Mouse (Mus musculus) heart, postnatal 0 days (tissue): ENCODE results near the gene Gtpbp4. TPM values are rescaled to one million over a fixed set of nuclear protein-coding genes. Genes with fewer than 3 reads are reported as not detected.
A peak's percentile ranks its signal among the peaks of the same experiment; 100 is the strongest.
"Not testable (repeated sequence)": the region's sequence is repeated elsewhere in the genome, so short reads cannot be mapped to it uniquely, and the experiment has no call there.

Source experiments
- ATAC-seq: fragments of 200-750 bp; cut with Nextera tagmentation; 2 replicates; pipeline ENCODE4 v1.8.0; 2017; ENCODE audit warnings: low read depth, moderate number of reproducible peaks, moderate library complexity; ENCODE audit not compliant: insufficient read depth
- DNase-seq: peaks from one replicate; pipeline ENCODE4 v3.0.0-alpha.2; 2016; ENCODE audit warnings: low spot score
- H3K27ac ChIP-seq: fragments of 300-500 bp; sonication (generic); 2 replicates; pipeline ENCODE4 v1.5.1; 2014; ENCODE audit warnings: low read depth, mild to moderate bottlenecking
- H3K27me3 ChIP-seq: fragments of 300-500 bp; sonication (generic); 2 replicates; pipeline ENCODE4 v1.6.1; 2014; ENCODE audit warnings: low read length, mixed read lengths; ENCODE audit not compliant: control insufficient read depth, insufficient read depth
- H3K36me3 ChIP-seq: fragments of 300-500 bp; sonication (generic); replicated peaks from 2 replicates; pipeline ENCODE4 v1.6.1; 2014; ENCODE audit warnings: low read length, mixed read lengths; ENCODE audit not compliant: control insufficient read depth, insufficient read depth
- H3K4me1 ChIP-seq: fragments of 300-500 bp; sonication (generic); 2 replicates; pipeline ENCODE4 v1.6.1; 2014; ENCODE audit warnings: antibody characterized with exemption; ENCODE audit not compliant: control insufficient read depth, insufficient read depth
- H3K4me2 ChIP-seq: fragments of 300-500 bp; sonication (generic); 2 replicates; pipeline ENCODE4 v1.6.1; 2014; ENCODE audit warnings: low read depth, mild to moderate bottlenecking, low read length, moderate library complexity
- H3K4me3 ChIP-seq: fragments of 300-500 bp; sonication (generic); 2 replicates; pipeline ENCODE4 v1.5.1; 2014; ENCODE audit warnings: low read depth, low read length
- H3K9ac ChIP-seq: fragments of 300-500 bp; sonication (generic); replicated peaks from 2 replicates; pipeline ENCODE4 v1.6.1; 2014; ENCODE audit warnings: low read depth, low read length, mixed read lengths
- H3K9me3 ChIP-seq: fragments of 300-500 bp; sonication (generic); replicated peaks from 2 replicates; pipeline ENCODE4 v1.6.1; 2016; ENCODE audit warnings: low read length; ENCODE audit not compliant: control insufficient read depth
- CTCF ChIP-seq: IDR thresholded peaks from 2 replicates; pipeline ENCODE4 v1.5.1; 2016; ENCODE audit warnings: antibody characterized with exemption, control low read depth, low read depth
- EP300 ChIP-seq: IDR thresholded peaks from 2 replicates; pipeline ENCODE4 v1.6.1; 2016; ENCODE audit warnings: antibody characterized with exemption, low read depth
- WGBS: fragments of 180-500 bp; shearing (Covaris S2); extraction: QIAGEN DNeasy Blood & Tissue Kit; methylation state at CpG from one replicate; pipeline ENCODE4 v1.1.7; 2014; 5-methylcytosine and 5-hydroxymethylcytosine counted together
- polyA plus RNA-seq: library from polyadenylated mRNA; unstranded; fragments of >200 nt; fragmentation: Nextera tagmentation; extraction: Ambion mirVana; gene quantifications from 2 replicates; pipeline ENCODE4 v1.2.1, GENCODE M21; 2015
- total RNA-seq: library from RNA; depleted of rRNA; stranded (reverse); fragments of >200 nt; gene quantifications from 2 replicates; pipeline ENCODE4 v1.2.3, GENCODE M21; 2014; ENCODE audit warnings: low replicate concordance

The Gtpbp4 gene
- total and polyA plus RNA-seq, 2 experiments from 2014 or later, result 4.2 to 42.5 TPM

DNA sequence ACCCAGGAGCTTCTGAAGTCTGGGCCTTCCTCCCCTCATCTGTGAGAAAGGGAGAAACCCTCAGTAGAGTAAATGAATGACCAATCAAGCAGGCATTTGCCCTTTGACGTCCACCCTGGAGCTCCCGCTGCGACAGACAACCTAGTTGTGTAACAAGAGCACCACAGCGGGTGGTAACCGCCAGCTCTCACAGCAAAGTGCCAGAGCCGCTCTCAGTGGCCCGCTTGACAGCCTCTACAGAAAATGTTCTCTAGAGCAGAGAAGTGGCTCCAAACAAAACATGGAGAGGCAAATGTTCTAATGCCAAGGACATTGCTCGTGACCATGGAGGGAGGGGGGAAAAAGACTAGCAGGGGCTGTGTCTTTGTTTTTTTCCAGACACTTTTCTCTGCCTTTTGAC is 21.3 kb upstream of the Gtpbp4 start:
- 24% methylated on average over 8 of the region's 8 CpGs for WGBS
- Histone ChIP-seq H3K4me2 (no peak overlapping the region), H3K27ac (no peak overlapping the region), H3K4me1 (no peaks in the 10 kb centered on the region), H3K4me3 (no peak overlapping the region), H3K27me3 (no peaks in the 10 kb centered on the region), H3K9me3 (no peaks in the 10 kb centered on the region), H3K9ac (no peak overlapping the region), H3K36me3 (no peaks in the 10 kb centered on the region)
- ATAC-seq (no peak), DNase-seq (no peak)
- no peak for TF ChIP-seq EP300

DNA sequence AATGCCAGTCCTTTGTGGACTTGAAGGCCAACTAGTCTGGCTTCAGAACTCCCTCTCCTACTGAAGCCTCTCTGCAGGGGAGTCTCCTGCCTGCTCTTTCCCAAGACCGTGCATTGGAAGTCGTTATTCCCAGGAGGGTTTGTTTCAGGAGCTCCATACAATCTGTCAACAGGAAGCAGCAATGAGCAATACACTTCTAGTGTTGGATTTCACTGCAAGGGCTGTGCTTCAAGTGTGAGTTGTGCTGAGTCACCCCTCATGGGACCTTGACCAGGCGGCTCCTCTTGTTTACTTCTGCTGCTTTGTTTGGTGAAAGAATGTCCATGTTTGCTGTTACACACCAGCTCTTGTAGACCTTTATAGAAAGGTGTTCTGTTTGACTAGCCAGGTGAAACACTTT is 18.5 kb upstream of the Gtpbp4 start:
- no peak for TF ChIP-seq EP300
- TF ChIP-seq CTCF, result no peak
- H3K4me2 ChIP-seq, result no peak overlapping the region
- no peak overlapping the region for H3K4me3 ChIP-seq
- no peak; the same call in 1 of the 2 replicates for ATAC-seq
- no peak for DNase-seq
- no peaks in the 10 kb centered on the region for H3K36me3 ChIP-seq
- 21% methylated on average over 3 of the region's 3 CpGs for WGBS
- H3K27me3 ChIP-seq, result no peaks in the 10 kb centered on the region
- no peak overlapping the region for H3K27ac ChIP-seq
- H3K9ac ChIP-seq, result no peak overlapping the region
- no peaks in the 10 kb centered on the region for H3K4me1 ChIP-seq
- no peaks in the 10 kb centered on the region for H3K9me3 ChIP-seq

DNA sequence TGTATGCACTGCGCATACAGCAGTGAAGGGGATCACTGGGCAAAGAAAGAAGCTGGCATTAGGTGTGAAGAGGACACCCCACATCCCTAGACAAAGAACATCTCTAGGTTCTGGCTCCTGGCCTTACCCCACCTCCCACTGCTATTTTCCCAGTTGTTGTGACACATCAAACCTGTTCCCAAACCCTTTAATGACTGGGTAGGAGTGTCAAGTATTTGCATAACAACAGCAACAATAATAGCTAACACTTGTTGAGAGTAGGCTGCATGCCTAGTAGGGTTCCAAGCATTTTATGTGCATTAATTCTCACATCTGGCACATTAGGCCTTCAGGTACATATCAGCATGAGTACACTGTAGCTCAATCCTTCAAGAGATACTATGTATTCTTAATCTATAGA is 17.6 kb upstream of the Gtpbp4 start:
- TF ChIP-seq EP300 (no peak), CTCF (no peak)
- WGBS, result 73% methylated on average over 1 of the region's 1 CpGs
- H3K27ac ChIP-seq, result no peak overlapping the region

GRCm38 (mm10) chr13:9011596-9012350 is 15.9 kb upstream of the Gtpbp4 start:
- Histone ChIP-seq H3K27me3 (no peaks in the 10 kb centered on the region), H3K9me3 (no peaks in the 10 kb centered on the region), H3K36me3 (no peaks in the 10 kb centered on the region), H3K4me2 (no peak overlapping the region), H3K27ac (no peak overlapping the region), H3K9ac (no peak overlapping the region), H3K4me1 (no peaks in the 10 kb centered on the region), H3K4me3 (no peak overlapping the region)
- DNase-seq (peak; percentile 100), ATAC-seq (peak; percentile 92)
- 60% methylated on average over 12 of the region's 12 CpGs for WGBS
- TF ChIP-seq CTCF (no peak), EP300 (no peak)

More for the DNA sequence above, 17.6 kb upstream of the Gtpbp4 start:
- Histone ChIP-seq H3K4me1 (no peaks in the 10 kb centered on the region), H3K4me3 (no peak overlapping the region), H3K27me3 (no peaks in the 10 kb centered on the region), H3K36me3 (no peaks in the 10 kb centered on the region), H3K9ac (no peak overlapping the region), H3K4me2 (no peak overlapping the region), H3K9me3 (no peaks in the 10 kb centered on the region)
- no peak for DNase-seq
- ATAC-seq, result no peak

DNA sequence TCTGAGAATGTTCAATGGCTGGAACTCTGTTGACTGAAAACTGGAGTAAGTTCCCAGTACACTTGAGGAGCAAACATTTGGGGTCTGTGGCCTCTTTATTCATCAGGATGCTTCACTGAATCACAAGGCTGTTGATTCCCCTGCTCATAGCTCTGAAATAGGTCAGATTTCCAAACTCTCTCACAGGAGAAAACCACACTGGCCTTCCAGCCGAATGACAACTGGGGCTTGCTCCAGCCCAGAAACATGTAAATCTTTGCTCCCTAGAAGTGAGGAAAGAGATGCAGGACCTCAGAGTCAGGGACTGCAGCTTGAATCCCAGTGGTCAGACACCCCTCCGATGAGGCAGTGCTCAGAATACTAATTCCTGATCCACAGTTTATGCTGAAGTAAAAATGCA is 7.4 kb upstream of the Gtpbp4 start:
- H3K4me1 ChIP-seq, result no peaks in the 10 kb centered on the region
- 66% methylated on average over 2 of the region's 2 CpGs for WGBS
- H3K4me2 ChIP-seq, result no peak overlapping the region
- H3K4me3 ChIP-seq, result no peak overlapping the region
- no peaks in the 10 kb centered on the region for H3K27me3 ChIP-seq
- no peak for ATAC-seq
- H3K9ac ChIP-seq, result no peak overlapping the region
- H3K36me3 ChIP-seq, result no peaks in the 10 kb centered on the region
- DNase-seq, result no peak
- H3K27ac ChIP-seq, result no peak overlapping the region
- H3K9me3 ChIP-seq, result no peaks in the 10 kb centered on the region
- TF ChIP-seq CTCF, result no peak
- TF ChIP-seq EP300, result no peak

- Histone ChIP-seq H3K27me3 (no peaks in the 10 kb centered on the region), H3K9me3 (no peaks in the 10 kb centered on the region), H3K4me2 (no peak overlapping the region), H3K4me3 (no peak overlapping the region), H3K27ac (no peak overlapping the region), H3K4me1 (peaks cover 8% of the 10 kb centered on the region), H3K9ac (no peak overlapping the region), H3K36me3 (no peaks in the 10 kb centered on the region)
- ATAC-seq (no peak), DNase-seq (no peak)
- no peak for TF ChIP-seq CTCF
- TF ChIP-seq EP300, result no peak
- WGBS, result 80% methylated on average over 8 of the region's 8 CpGs
Measured at GRCm38 (mm10) chr13:8999464-8999863, 3.6 kb upstream of the Gtpbp4 start.

DNA sequence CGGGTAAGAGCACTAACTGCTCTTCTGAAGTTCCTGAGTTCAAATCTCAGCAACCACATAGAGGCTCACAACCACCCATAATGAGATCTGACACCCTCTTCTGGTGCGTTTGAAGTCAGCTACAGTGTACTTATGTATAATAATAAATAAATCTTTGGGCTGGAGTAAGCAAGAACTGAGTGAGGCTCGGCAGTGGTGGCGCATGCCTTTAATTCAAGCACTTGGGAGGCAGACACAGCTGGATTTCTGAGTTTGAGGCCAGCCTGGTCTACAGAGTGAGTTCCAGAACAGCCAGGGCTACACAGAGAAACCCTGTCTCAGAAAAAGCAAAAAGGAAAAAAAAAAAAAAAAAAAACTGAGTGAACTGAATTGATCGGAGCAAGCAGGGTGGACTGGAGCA is 1.3 kb upstream of the Gtpbp4 start:
- not testable (repeated sequence) for H3K9me3 ChIP-seq, H3K4me2 ChIP-seq, H3K27me3 ChIP-seq, DNase-seq, H3K9ac ChIP-seq, H3K27ac ChIP-seq, H3K4me1 ChIP-seq, ATAC-seq, H3K36me3 ChIP-seq, H3K4me3 ChIP-seq
- 87% methylated on average over 5 of the region's 5 CpGs for WGBS
